Mouse (Mus musculus) G1E (cell line): ENCODE results near the gene Rarg.

Source experiments
- CTCF ChIP-seq: IDR thresholded peaks from 2 replicates; pipeline ENCODE4 v1.5.1; 2012; ENCODE audit warnings: low read depth, low read length, inconsistent platforms, mixed read lengths
- GATA1 ChIP-seq: IDR thresholded peaks from 2 replicates; pipeline ENCODE4 v1.6.1; 2012; ENCODE audit warnings: borderline replicate concordance, low read length, inconsistent platforms, mixed read lengths
- POLR2AphosphoS5 ChIP-seq: IDR thresholded peaks from 2 replicates; pipeline ENCODE4 v1.6.1; 2012; ENCODE audit warnings: low read depth, low read length, inconsistent platforms; ENCODE audit not compliant: insufficient replicate concordance
- TAL1 ChIP-seq: conservative IDR thresholded peaks from 2 replicates; pipeline ENCODE4 v1.6.1; 2012; ENCODE audit warnings: low read depth, low read length, inconsistent platforms, mixed read lengths

GRCm38 (mm10) chr15:102271441-102271840, 14.1 kb upstream of the Rarg start:
- TF ChIP-seq CTCF: no peak
- no peak for TF ChIP-seq TAL1
- TF ChIP-seq POLR2AphosphoS5: no peak
- TF ChIP-seq GATA1: no peak
